Mouse (Mus musculus) kidney, adult 9 months (tissue): Measurements from ENCODE around the gene 4930469K13Rik.

ENCODE experiments used
- DNase-seq: peaks from one replicate; pipeline ENCODE4 v3.0.0; 2022

The 4930469K13Rik gene

GRCm38 (mm10) chr11:34077870-34078269, 20.5 kb downstream of the 4930469K13Rik start:
- DNase-seq, result no peak

GRCm38 (mm10) chr11:34073776-34074175, 24.6 kb downstream of the 4930469K13Rik start:
- peak; percentile 29 for DNase-seq

DNA sequence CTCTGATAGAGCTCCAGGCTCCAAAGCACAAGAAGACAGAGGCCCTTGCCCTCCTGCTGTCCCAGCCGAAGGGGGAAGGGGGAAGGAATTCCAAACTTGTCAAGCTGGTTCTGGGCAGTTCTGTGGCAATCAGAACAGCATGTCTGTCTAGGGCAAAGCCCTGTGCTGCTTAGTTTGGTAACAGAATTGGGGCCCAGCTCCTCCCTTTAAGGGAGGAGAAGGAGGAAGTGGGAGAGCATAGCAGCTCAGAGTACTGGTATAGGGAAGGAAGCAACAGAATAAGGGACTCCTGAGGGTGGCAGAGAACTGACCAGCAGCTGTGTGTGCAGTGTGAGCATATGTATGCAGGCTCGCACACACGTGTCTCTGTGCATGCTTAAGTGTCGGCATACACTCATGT, 26.0 kb downstream of the 4930469K13Rik start:
- no peak for DNase-seq

DNA sequence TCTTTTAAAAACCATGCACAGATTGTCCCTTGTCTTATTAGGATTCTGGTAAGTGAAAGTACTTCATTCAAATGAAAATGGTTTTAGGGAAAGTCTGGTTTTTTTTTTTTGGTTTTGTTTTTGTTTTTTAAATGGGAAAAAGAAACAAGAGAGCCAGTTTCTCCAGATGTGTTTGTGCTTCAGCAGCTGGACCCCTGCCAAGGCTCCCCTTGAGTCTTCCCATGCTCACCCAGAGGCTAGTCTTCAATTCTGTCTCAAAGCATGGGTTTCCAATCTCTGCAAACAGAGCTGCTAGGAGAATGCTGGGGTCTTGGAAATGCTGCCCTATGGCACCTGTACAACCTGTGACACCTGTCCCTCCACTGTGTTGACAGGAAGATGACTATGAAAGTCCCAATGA, 27.8 kb downstream of the 4930469K13Rik start:
- DNase-seq, result no peak

- no peak for DNase-seq
Measured at GRCm38 (mm10) chr11:34063702-34064485, 34.5 kb downstream of the 4930469K13Rik start.

GRCm38 (mm10) chr11:34063257-34063656, 35.1 kb downstream of the 4930469K13Rik start:
- no peak for DNase-seq

DNA sequence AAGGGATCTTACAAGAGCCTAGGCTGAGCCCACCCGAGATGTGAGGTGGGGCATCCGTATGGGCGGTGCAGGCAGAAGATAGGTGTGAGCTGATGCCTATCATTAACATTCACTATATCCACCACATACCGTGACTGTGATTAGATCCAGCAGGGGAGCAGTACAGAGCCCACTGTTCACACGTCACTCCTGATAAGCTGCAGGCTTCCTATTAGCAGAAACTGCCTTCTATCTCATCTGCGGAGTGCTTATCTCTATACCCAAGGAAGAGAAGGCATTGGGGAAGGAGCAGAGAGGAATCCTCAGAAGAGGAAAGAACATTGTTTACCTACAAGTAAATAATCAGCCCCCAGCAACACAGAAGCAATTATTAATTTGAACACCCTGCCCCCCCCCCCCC, 36.6 kb downstream of the 4930469K13Rik start:
- no peak for DNase-seq

GRCm38 (mm10) chr11:34058960-34059359, 39.4 kb downstream of the 4930469K13Rik start:
- no peak for DNase-seq

DNA sequence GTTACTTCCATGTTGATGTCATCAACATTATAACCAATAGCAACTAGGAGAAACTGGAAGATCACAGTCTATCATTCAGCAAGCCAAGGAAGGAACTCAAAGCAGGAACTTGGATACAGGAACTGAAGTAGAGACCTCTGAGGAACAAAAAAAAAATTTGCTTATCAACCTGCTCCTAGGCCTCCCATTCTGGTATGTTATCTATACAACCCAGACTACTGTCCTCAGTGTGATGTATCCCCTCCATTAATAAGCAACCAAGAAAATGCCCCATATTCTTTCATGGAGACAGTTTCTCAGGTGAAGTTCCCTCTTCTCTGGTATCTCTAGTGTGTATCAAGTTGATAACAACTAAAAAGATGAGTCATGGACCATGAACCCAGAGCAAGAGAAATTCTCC, 40.0 kb downstream of the 4930469K13Rik start:
- DNase-seq, result no peak

- no peak for DNase-seq
Measured at GRCm38 (mm10) chr11:34056715-34057114, 41.6 kb downstream of the 4930469K13Rik start.

DNA sequence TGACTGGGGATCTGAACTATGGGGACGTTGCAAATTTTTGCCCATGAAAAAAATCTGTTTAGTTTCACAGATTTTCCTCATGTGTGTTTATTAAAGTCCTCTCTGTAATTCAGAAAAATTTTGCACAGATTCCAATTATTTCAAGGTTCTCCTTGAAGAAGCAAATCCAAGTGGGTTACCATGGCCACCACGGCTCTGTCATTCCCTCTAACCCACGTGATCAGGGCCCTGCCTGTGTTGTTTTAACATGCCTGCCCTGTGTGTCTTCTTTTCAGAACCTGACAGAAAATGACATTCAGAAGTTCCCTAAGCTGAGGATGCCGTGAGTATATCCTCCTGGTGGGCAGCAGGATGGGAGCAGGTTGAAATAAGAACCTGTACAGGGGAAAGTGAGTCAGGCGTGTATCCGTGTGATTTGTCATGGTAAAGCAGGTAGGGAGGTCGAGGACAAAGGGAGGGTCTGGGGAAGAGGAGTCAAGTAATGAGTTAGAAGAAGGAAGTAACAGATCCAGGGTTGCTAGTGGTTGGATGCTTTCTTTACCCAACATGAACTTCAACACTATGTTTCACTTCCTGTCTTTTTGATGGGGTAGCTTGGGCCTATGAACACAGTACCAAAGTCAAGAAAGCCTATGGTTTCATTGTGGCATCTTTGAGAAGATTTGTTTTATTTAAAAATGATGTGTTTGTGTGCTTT, 44.2 kb downstream of the 4930469K13Rik start:
- DNase-seq, result no peak

DNA sequence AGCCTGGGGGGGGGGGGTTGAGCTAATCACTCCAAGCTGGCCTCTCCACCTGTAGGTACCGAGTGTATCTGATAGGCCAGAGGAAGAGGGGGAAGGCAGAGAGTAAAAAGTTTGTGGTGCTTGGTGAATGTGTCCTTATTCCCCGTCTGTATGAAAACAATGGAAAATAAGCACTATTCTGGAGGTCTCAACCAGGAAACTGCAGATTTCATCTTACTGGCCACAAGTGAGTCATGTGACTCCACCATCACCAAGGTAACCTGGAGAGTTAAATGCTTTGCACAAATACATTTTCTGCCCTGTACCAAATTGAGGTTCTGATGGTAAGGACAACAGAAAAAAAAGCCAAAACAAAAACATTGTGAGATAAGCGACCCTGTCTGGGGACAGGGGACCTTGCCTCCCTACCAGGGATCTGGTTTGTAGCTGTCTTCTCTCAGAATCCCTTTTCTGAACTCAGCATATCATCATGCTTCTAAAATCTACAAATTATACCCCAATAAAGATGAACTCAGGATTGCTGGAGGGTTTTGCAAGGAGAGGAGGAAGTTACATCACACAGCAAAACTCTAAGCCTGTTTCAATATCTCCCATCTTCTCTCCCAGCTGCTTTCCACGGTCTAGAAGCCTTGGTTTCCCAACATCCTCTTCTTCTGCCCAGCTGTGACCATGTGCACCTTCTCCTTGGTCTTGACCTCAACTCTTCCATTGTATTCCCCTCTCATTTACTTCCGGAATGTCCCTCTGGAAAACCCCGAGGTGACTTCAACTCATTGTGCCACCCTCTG, 45.1 kb downstream of the 4930469K13Rik start:
- DNase-seq, result no peak

DNA sequence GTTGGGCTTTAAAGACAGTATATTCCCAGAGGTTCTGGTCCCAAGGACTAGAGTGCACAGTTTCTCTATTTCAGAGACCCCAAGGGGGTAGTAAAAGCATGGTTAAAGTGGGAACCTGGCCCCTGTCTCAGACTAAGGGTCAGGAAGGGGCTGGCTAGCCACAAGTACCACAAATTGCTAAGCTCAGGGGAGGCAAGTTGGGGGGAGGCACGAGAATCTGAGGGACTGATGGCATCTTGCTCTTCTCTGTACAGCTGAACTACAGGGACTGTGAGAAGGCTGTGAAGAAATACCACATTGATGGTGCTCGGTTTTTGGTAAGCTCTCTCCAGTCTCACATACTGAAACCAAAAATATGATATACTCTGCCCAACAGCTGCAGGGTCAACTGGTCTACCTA, 47.7 kb downstream of the 4930469K13Rik start:
- DNase-seq, result no peak

DNA sequence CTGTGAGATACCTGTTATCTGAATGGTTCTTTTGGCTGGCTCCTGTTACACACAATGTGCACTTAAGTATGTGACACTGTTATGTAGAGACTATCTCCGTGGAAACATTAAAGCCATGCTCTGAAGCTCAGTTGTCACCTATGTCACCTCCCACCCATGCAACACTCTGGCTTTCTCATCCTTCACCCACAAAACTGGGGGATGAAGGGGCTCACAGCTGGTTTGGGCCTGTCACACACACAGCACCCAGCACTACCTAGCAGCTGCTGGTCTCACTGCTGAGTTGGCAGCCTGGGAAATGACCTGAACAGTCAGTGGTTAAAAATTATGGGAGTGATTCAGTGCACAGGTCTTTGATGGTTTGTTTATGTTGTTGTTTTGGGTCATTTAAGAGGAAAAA, 48.3 kb downstream of the 4930469K13Rik start:
- DNase-seq, result no peak

DNA sequence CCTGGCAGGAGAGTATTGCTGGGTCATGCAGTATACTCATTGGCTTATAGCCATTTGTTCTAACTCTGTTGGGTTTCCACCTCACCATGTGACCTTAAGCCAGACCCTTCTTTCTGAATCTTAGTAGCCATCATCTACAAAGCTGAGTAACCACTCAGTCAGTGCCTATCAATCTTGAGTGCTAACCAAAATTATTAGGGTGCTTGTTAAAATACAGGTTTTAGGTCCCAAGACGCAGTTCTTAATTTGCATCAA, 49.3 kb downstream of the 4930469K13Rik start:
- DNase-seq, result no peak

DNA sequence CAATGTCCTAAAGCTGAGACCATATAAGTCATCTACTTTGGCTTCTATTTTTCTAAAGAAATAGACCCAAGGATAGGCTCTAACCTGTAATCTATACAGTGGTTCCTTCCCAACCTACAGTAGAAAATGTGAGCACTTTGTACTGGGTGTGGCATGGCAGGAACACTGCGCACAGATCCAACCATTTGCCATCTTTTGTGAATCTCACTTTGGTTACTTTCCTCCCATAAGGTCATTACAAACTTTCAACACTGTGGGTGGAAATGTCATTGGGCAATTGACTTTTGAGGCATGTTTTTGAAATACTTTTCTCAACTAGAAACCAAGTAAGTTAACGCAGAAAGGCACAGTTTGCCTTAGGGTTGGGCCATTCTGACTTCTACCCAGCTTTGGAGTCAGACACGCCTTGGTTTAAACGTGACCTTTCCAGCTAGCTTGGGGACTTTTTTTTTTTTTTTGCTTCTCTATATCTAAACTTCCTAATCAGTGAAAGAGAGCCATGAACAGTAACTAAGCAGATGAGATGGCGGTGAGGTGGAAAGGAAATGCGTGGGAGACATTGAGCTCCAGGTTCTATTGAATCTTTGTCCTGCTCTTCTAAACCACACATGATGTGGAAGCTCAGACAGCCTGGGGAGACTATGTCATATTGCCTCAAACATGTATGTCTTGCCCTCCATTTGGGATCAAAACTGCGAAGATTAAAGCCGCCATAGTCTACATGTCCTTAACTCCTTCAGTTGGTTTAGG, 49.8 kb downstream of the 4930469K13Rik start:
- DNase-seq, result no peak

- no peak for DNase-seq
Measured at GRCm38 (mm10) chr11:34047542-34047937, 50.8 kb downstream of the 4930469K13Rik start.

- no peak for DNase-seq
Measured at GRCm38 (mm10) chr11:34046767-34047541, 51.4 kb downstream of the 4930469K13Rik start, which contains the start of gene Lcp2. Gene Lcp2, plus strand, starts transcription at chr11:34046920.

DNA sequence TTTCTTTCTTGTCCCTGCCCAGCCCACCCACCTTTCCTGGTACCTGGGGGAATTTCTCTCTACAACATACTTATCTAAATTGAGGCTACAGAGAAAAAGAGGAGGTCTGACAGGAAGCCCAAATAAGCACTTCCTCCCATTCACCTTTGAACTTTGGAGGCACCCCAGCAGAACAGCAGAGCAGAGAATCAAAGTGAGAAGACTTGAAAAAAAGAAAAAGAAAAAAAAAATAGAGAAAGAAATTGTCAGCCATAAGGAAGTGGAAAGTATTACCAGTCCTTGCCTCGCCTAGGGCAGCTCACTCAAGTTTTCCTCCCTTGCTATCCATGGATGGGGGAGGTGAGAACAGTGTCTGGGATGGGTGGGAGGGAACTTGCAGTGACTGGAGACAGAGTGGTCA, 55.5 kb downstream of the 4930469K13Rik start:
- DNase-seq, result no peak

- DNase-seq, result no peak
Measured at GRCm38 (mm10) chr11:34040061-34040460, 58.3 kb downstream of the 4930469K13Rik start.

GRCm38 (mm10) chr11:34035909-34036658, 62.3 kb downstream of the 4930469K13Rik start:
- DNase-seq, result no peak
